Mouse (Mus musculus) monocyte, adult 2 months (primary cell): ENCODE data around the gene Gm20683.

Experiments
- DNase-seq, 2 experiments: peaks; one replicate each; pipeline ENCODE4 v3.0.0; 2022; ENCODE audit warnings: low spot score in 2 of 2, low read depth in 1 of 2

The Gm20683 gene

GRCm38 (mm10) chr17:25841117-25841880 is at the start of gene Gm20683:
Gene Gm20683, minus strand, starts transcription at chr17:25841763.
- DNase-seq: no peak

GRCm38 (mm10) chr17:25888837-25889236 is 47.3 kb upstream of the Gm20683 start:
- DNase-seq: no peak

GRCm38 (mm10) chr17:25887467-25887866 is 45.9 kb upstream of the Gm20683 start:
- DNase-seq: no peak

- no peak for DNase-seq
Observed at GRCm38 (mm10) chr17:25886806-25887205, 45.2 kb upstream of the Gm20683 start.

GRCm38 (mm10) chr17:25885636-25886035 is 44.1 kb upstream of the Gm20683 start:
- DNase-seq: no peak

GRCm38 (mm10) chr17:25883824-25884223 is 42.3 kb upstream of the Gm20683 start:
- DNase-seq: no peak

GRCm38 (mm10) chr17:25883268-25883667 is 41.7 kb upstream of the Gm20683 start:
- DNase-seq: no peak

GRCm38 (mm10) chr17:25882306-25882705 is 40.7 kb upstream of the Gm20683 start:
- DNase-seq: no peak

- DNase-seq: no peak
Observed at GRCm38 (mm10) chr17:25881691-25882090, 40.1 kb upstream of the Gm20683 start.

GRCm38 (mm10) chr17:25880913-25881641 is 39.5 kb upstream of the Gm20683 start:
- DNase-seq: no peak

- DNase-seq: no peak
Observed at GRCm38 (mm10) chr17:25880196-25880910, 38.8 kb upstream of the Gm20683 start, which contains the start of gene Wfikkn1. Gene Wfikkn1, minus strand, starts transcription at chr17:25880858.

- no peak for DNase-seq
Observed at GRCm38 (mm10) chr17:25879750-25880149, 38.2 kb upstream of the Gm20683 start.

GRCm38 (mm10) chr17:25879261-25879660 is 37.7 kb upstream of the Gm20683 start:
- DNase-seq: no peak

GRCm38 (mm10) chr17:25878611-25879180 is 37.1 kb upstream of the Gm20683 start:
- DNase-seq: no peak

GRCm38 (mm10) chr17:25877741-25878610 is 36.4 kb upstream of the Gm20683 start:
- DNase-seq: no peak

- DNase-seq: no peak
Observed at GRCm38 (mm10) chr17:25877025-25877424, 35.5 kb upstream of the Gm20683 start.

GRCm38 (mm10) chr17:25876347-25876915 is 34.9 kb upstream of the Gm20683 start:
- no peak for DNase-seq

- peak; percentile 42 to 69 for DNase-seq
Observed at GRCm38 (mm10) chr17:25875171-25876136, 33.9 kb upstream of the Gm20683 start.

GRCm38 (mm10) chr17:25874721-25875170 is 33.2 kb upstream of the Gm20683 start, which contains the start of gene Mettl26:
Gene Mettl26, plus strand, starts transcription at chr17:25875074.
- DNase-seq: peak; percentile 79 to 92
